Mouse (Mus musculus) cerebellum, adult 2 months (tissue): ENCODE results near the gene Tspan18. TPM values are rescaled to one million over a fixed set of nuclear protein-coding genes. Genes with fewer than 3 reads are reported as not detected.

Experiments used
- DNase-seq, 2 experiments: peaks; one replicate each; pipeline ENCODE4 v3.0.0; 2021
- H3K27ac ChIP-seq: fragments of 200-500 bp; 2 replicates; pipeline ENCODE4 v1.5.1; 2012; ENCODE audit warnings: low read length, control low read depth, inconsistent platforms; ENCODE audit not compliant: insufficient read depth
- H3K27me3 ChIP-seq: fragments of 200-500 bp; 2 replicates; pipeline ENCODE4 v1.6.1; 2012; ENCODE audit warnings: inconsistent platforms, mild to moderate bottlenecking, low read length, moderate library complexity; ENCODE audit not compliant: control insufficient read depth, insufficient read depth
- H3K4me1 ChIP-seq: fragments of 200-500 bp; 2 replicates; pipeline ENCODE4 v1.6.1; 2011; ENCODE audit warnings: low read length; ENCODE audit not compliant: control insufficient read depth, insufficient read depth
- H3K4me3 ChIP-seq: fragments of 200-500 bp; replicated peaks from 2 replicates; pipeline ENCODE3; 2011; ENCODE audit warnings: mild to moderate bottlenecking, low read depth, low read length, control low read depth; ENCODE audit not compliant: insufficient read depth
- CTCF ChIP-seq: fragments of 200-500 bp; IDR thresholded peaks from 2 replicates; pipeline ENCODE4 v1.5.1; 2011; ENCODE audit warnings: low read depth, mild to moderate bottlenecking, control low read depth, low read length, moderate library complexity, borderline replicate concordance; ENCODE audit not compliant: insufficient read depth
- POLR2A ChIP-seq: fragments of 200-500 bp; IDR thresholded peaks from 2 replicates; pipeline ENCODE4 v1.6.1; 2011; ENCODE audit warnings: low read length, control low read depth, borderline replicate concordance; ENCODE audit not compliant: insufficient read depth
- WGBS: fragments of 180-500 bp; shearing (Covaris S2); methylation state at CpG from one replicate; pipeline ENCODE4 v1.1.7; 2018; 5-methylcytosine and 5-hydroxymethylcytosine counted together
- polyA plus RNA-seq: library from polyadenylated mRNA; depleted of rRNA; stranded (reverse); fragments of >200 nt; gene quantifications from 2 replicates; pipeline ENCODE4 v1.2.3, GENCODE M21; 2012

The Tspan18 gene
- polyA plus RNA-seq, 1 experiment: 11.3 TPM

DNA sequence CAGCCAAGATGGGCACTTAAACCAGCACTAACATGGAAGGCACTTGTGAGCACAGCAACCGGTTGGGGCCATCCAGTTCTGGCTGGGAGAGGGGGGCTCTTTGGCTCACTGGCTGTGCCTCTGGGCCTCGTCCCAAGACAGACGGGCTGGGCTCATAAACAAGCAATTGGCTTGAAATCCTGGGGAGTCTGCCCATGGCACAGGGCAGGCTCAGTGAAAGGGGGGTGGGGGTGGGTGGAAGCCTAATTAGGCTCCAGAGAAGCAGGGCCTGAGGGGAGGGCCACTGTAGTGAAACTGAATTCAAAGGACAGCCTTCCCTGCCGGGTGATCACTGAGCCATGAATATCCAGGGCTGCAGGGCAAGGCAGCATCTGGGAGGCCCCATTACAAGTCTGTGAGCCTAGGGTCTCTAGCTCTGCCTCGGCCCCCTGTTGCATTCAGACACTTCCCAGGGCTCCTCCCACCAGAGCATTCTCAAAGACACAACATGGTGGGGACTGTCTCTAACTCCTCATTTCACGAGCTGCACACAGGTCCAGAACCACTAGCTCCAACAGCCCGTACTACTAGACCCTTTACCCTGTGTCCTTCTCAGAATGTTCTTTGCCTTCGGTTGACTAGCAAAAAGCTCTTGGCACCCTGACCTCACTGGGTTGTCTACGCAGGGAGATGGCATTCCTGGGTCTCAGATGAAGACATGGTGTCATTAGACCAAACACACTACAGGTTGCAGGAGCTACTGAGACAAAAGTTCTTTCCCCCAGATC, 106.4 kb downstream of the Tspan18 start:
- H3K4me3 ChIP-seq: no peak overlapping the region
- peaks cover 32% of the 10 kb centered on the region for H3K4me1 ChIP-seq
- peak in 1 of 2 experiments; percentile 56 for DNase-seq
- no peaks in the 10 kb centered on the region for H3K27me3 ChIP-seq
- no peak overlapping the region for H3K27ac ChIP-seq
- TF ChIP-seq CTCF: no peak
- no peak for TF ChIP-seq POLR2A
- WGBS: 62% methylated on average over 9 of the region's 9 CpGs

- Histone ChIP-seq H3K4me3 (no peak overlapping the region), H3K27me3 (no peaks in the 10 kb centered on the region), H3K4me1 (peaks cover 42% of the 10 kb centered on the region), H3K27ac (no peak overlapping the region)
- DNase-seq: peak; percentile 85 to 92
- 14% methylated on average over 20 of the region's 20 CpGs for WGBS
- TF ChIP-seq POLR2A (no peak), CTCF (peak; percentile 98)
Observed at GRCm38 (mm10) chr2:93226606-93227595, 107.4 kb downstream of the Tspan18 start.

GRCm38 (mm10) chr2:93223463-93223862, 110.8 kb downstream of the Tspan18 start:
- TF ChIP-seq CTCF (no peak), POLR2A (no peak)
- WGBS: 7% methylated on average over 6 of the region's 6 CpGs
- peaks cover 73% of the 10 kb centered on the region for H3K4me1 ChIP-seq
- peak overlapping the region; percentile 32; the same call in 1 of the 2 replicates for H3K27ac ChIP-seq
- DNase-seq: peak; percentile 78 to 83
- H3K4me3 ChIP-seq: no peak overlapping the region
- no peaks in the 10 kb centered on the region for H3K27me3 ChIP-seq

DNA sequence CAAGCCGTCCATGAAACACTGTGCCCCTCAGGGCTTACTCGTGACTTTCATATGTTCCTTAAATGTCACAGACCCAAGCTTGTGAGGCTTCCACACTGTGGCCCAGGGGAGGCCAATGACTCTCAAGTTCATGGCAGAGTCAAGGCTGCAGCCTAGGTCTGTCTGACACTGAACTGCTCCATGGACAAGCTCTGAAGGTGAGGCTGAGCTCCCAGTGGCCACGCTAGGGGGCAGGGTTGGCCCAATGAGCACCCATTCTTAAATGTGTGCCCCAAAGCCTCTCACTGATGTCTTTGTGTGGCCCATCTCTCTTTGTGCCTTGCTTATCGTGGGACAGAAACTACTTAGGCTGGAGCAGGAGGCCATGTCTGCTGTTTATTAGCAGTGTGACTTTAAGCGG, 113.9 kb downstream of the Tspan18 start:
- H3K4me3 ChIP-seq: no peak overlapping the region
- DNase-seq: no peak
- WGBS: 69% methylated on average over 5 of the region's 5 CpGs
- TF ChIP-seq POLR2A (no peak), CTCF (no peak)
- peak overlapping the region; percentile 29; the same call in 1 of the 2 replicates for H3K27ac ChIP-seq
- H3K27me3 ChIP-seq: no peaks in the 10 kb centered on the region
- peaks cover 81% of the 10 kb centered on the region for H3K4me1 ChIP-seq

DNA sequence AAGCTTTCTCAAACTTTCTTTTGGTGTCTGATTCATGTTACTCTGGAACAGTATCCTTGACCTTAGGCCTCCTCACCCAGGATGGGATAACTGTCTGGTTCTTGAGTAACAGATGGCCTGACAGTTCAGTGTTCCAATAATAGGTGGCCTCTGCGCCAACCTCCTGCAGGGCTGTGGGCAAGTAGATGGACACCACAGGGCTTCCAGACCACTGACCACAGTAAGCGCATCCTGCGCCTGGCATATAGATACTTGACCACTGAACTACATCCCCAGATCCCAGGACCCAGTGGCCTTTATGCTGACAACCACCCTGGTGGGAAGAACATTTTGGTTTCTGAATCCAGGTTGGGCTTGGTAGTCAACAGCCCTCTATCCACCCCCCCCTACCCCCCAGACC, 114.7 kb downstream of the Tspan18 start:
- Histone ChIP-seq H3K27ac (peak overlapping the region; percentile 36; the same call in 1 of the 2 replicates), H3K4me3 (no peak overlapping the region), H3K4me1 (peaks cover 86% of the 10 kb centered on the region), H3K27me3 (no peaks in the 10 kb centered on the region)
- peak; percentile 63 to 75 for DNase-seq
- TF ChIP-seq CTCF: no peak
- no peak for TF ChIP-seq POLR2A
- WGBS: 16% methylated on average over 3 of the region's 3 CpGs

GRCm38 (mm10) chr2:93218353-93218990, 115.8 kb downstream of the Tspan18 start:
- Histone ChIP-seq H3K27me3 (no peaks in the 10 kb centered on the region), H3K4me1 (peaks cover 84% of the 10 kb centered on the region), H3K4me3 (no peak overlapping the region)

GRCm38 (mm10) chr2:93217015-93217414, 117.3 kb downstream of the Tspan18 start:
- Histone ChIP-seq H3K4me1 (peaks cover 76% of the 10 kb centered on the region), H3K27ac (peak overlapping the region; percentile 66), H3K4me3 (no peak overlapping the region), H3K27me3 (no peaks in the 10 kb centered on the region)
- DNase-seq: peak; percentile 92 to 94
- 3% methylated on average over 7 of the region's 7 CpGs for WGBS
- TF ChIP-seq CTCF (peak; percentile 81), POLR2A (no peak)

More at GRCm38 (mm10) chr2:93218353-93218990, 115.8 kb downstream of the Tspan18 start:
- 0 out of 2 replicates have a peak overlapping the region, but pooled peaks have one; percentile 20 for H3K27ac ChIP-seq
- no peak for DNase-seq
- no peak for TF ChIP-seq CTCF
- no peak for TF ChIP-seq POLR2A
- 65% methylated on average over 7 of the region's 7 CpGs for WGBS
